Mouse (Mus musculus): ENCODE measurements around the gene Spon1. TPM values are rescaled to one million over a fixed set of nuclear protein-coding genes. Genes with fewer than 3 reads are reported as not detected.

Gene Spon1
- under 1 TPM; 0.18 to 0.49 TPM for total RNA-seq (2023)

GRCm38 (mm10) chr7:113765667-113766497 is at the start of gene Spon1:
Gene Spon1, plus strand, starts transcription at chr7:113765998.

